Mouse (Mus musculus): ENCODE measurements around the gene Mcf2l.

- TF ChIP-seq CTCF (IDR thresholded peaks at IDR 0.05; ENCODE audit: extremely low read depth, insufficient read depth, low read length): no peak
- TF ChIP-seq POLR2A (IDR thresholded peaks at IDR 0.05; ENCODE audit: extremely low read depth, insufficient read depth, low read length): no peak
These were observed 20.4 kb downstream of the Mcf2l start for GRCm38 (mm10) chr8:12893797-12894578.

Measured in cortical plate, adult 2 months (tissue).